Mouse (Mus musculus) stomach, embryonic 16.5 days (tissue): ENCODE results near the gene Nlrp9b. TPM values are rescaled to one million over a fixed set of nuclear protein-coding genes. Genes with fewer than 3 reads are reported as not detected.
"Not testable (repeated sequence)": the region's sequence is repeated elsewhere in the genome, so short reads cannot be mapped to it uniquely, and the experiment has no call there.

Experiments used
- ATAC-seq: fragments of 200-750 bp; cut with Nextera tagmentation; 2 replicates; pipeline ENCODE4 v1.8.0; 2017; ENCODE audit warnings: moderate number of reproducible peaks, moderate TSS enrichment; ENCODE audit not compliant: insufficient read depth, low FRiP score
- H3K27ac ChIP-seq: fragments of 300-500 bp; sonication (generic); 2 replicates; pipeline ENCODE4 v1.5.1; 2014; ENCODE audit warnings: low read length
- H3K27me3 ChIP-seq: fragments of 300-500 bp; sonication (generic); 2 replicates; pipeline ENCODE4 v1.6.1; 2014; ENCODE audit warnings: low read length, control low read depth, mixed read lengths; ENCODE audit not compliant: control insufficient read depth, insufficient read depth
- H3K36me3 ChIP-seq: fragments of 300-500 bp; sonication (generic); 2 replicates; pipeline ENCODE4 v1.6.1; 2014; ENCODE audit warnings: low read length; ENCODE audit not compliant: control insufficient read depth, insufficient read depth
- H3K4me1 ChIP-seq: fragments of 300-500 bp; sonication (generic); 2 replicates; pipeline ENCODE4 v1.6.1; 2014; ENCODE audit warnings: low read length, control low read depth, mixed read lengths; ENCODE audit not compliant: control insufficient read depth, insufficient read depth
- H3K4me2 ChIP-seq: fragments of 300-500 bp; sonication (generic); 2 replicates; pipeline ENCODE4 v1.6.1; 2014; ENCODE audit warnings: low read depth, low read length, mixed read lengths
- H3K4me3 ChIP-seq: fragments of 300-500 bp; sonication (generic); replicated peaks from 2 replicates; pipeline ENCODE4 v1.5.1; 2014; ENCODE audit warnings: mild to moderate bottlenecking, low read length
- H3K9ac ChIP-seq: fragments of 300-500 bp; sonication (generic); 2 replicates; pipeline ENCODE4 v1.6.1; 2014; ENCODE audit warnings: low read length
- H3K9me3 ChIP-seq: fragments of 300-500 bp; sonication (generic); replicated peaks from 2 replicates; pipeline ENCODE4 v1.6.1; 2016; ENCODE audit warnings: low read length, control low read depth; ENCODE audit not compliant: control insufficient read depth
- WGBS: fragments of 180-500 bp; shearing (Covaris S2); extraction: QIAGEN DNeasy Blood & Tissue Kit; methylation state at CpG from one replicate; pipeline ENCODE4 v1.1.7; 2014; 5-methylcytosine and 5-hydroxymethylcytosine counted together
- polyA plus RNA-seq: library from polyadenylated mRNA; unstranded; fragments of >200 nt; fragmentation: Nextera tagmentation; extraction: Ambion mirVana; gene quantifications from 2 replicates; pipeline ENCODE4 v1.2.1, GENCODE M21; 2015

Gene Nlrp9b
- polyA plus RNA-seq, 1 experiment from 2014 or later: not detected

GRCm38 (mm10) chr7:20009987-20010386 is 18.7 kb downstream of the Nlrp9b start:
- Histone ChIP-seq H3K27me3 (no peaks in the 10 kb centered on the region), H3K27ac (no peak overlapping the region), H3K4me1 (no peaks in the 10 kb centered on the region), H3K9me3 (no peaks in the 10 kb centered on the region), H3K4me3 (no peak overlapping the region), H3K9ac (no peak overlapping the region), H3K4me2 (no peak overlapping the region), H3K36me3 (no peaks in the 10 kb centered on the region)
- 72% methylated on average over 2 of the region's 2 CpGs for WGBS
- no peak for ATAC-seq

DNA sequence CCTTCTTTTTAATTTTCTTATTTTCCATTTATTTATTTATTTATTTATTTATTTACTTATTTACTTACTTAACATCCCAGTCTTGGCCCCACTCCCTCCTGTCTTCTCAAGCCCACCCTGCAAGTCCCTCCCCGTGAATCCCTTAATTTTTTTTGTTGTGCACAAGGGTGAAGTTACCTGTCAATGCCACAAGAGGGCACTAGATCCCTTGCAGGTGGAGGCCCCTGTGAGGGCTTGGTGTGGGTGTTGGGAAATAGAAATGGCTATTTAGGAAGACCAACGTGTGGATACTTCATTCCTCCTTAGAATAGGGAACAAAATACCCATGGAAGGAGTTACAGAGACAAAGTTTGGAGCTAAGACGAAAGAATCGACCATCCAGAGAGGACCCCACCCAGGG is 72.8 kb downstream of the Nlrp9b start:
- 61% methylated on average over 4 of the region's 4 CpGs for WGBS
- H3K27ac ChIP-seq, H3K9me3 ChIP-seq: not testable (repeated sequence)

GRCm38 (mm10) chr7:20078118-20078517 is 86.9 kb downstream of the Nlrp9b start:
- not testable (repeated sequence) for H3K9me3 ChIP-seq, H3K4me3 ChIP-seq, H3K4me2 ChIP-seq, ATAC-seq, H3K4me1 ChIP-seq, H3K9ac ChIP-seq, H3K27me3 ChIP-seq, H3K36me3 ChIP-seq, H3K27ac ChIP-seq
- WGBS: 68% methylated on average over 18 of the region's 18 CpGs

More for the DNA sequence above, 72.8 kb downstream of the Nlrp9b start:
- not testable (repeated sequence) for H3K4me1 ChIP-seq, H3K9ac ChIP-seq, H3K36me3 ChIP-seq, ATAC-seq, H3K27me3 ChIP-seq, H3K4me2 ChIP-seq, H3K4me3 ChIP-seq

DNA sequence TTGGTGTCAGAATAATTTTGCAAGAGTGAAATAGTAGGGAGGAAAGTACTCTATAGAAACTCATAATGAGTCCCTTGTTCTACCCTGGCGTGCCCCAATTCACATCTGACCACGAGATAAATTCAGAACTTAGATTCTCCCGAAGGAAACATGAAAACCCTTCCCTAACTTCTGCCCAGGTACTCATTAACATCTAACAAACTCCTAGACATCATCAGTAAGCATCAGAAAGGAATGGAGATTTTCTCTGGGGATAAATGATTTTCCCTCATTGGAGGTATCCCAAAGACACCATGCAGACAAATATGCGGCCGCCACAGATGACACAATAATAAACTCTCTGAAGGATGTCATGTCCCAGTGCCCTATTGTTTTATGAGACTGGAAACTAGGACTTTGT is 108.1 kb downstream of the Nlrp9b start, which contains the start of gene Vmn1r91:
Gene Vmn1r91, plus strand, starts transcription at position 301 of the 400 bp plus-strand sequence.
- ATAC-seq, H3K9me3 ChIP-seq, H3K4me1 ChIP-seq, H3K27ac ChIP-seq, H3K4me2 ChIP-seq, H3K27me3 ChIP-seq, H3K4me3 ChIP-seq, H3K9ac ChIP-seq, H3K36me3 ChIP-seq: not testable (repeated sequence)
- WGBS: 81% methylated on average over 5 of the region's 5 CpGs

DNA sequence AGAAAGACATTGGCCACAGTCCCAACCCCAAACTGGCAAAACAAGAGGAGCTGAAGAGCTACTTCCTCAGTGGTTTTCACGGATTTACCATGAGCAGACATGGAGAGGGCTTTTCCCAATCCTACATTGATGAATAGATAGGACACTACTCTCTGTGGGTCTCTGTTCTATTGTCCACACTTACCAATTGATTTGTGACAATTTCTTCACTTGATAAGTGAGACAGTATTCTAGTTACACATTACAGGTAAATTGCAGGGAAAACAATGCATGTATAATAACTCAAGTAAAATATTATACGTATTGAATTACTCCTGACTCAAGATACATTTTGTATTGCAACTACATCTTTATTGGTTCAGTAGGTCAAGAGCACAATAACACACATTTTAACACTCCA is 131.2 kb downstream of the Nlrp9b start, which contains the start of gene Gm16442:
Gene Gm16442, minus strand, starts transcription at position 101 of the 400 bp plus-strand sequence.
- H3K36me3 ChIP-seq, H3K4me3 ChIP-seq, ATAC-seq, H3K27ac ChIP-seq, H3K4me2 ChIP-seq, H3K9ac ChIP-seq, H3K9me3 ChIP-seq, H3K27me3 ChIP-seq, H3K4me1 ChIP-seq: not testable (repeated sequence)
- WGBS: no CpG with 5 or more reads among the region's 2 CpGs

Other genes starting within 250 kb of the Nlrp9b start
- gene Nectin2, start 241.0 kb upstream of the Nlrp9b start, polyA plus RNA-seq: 98.6 and 104 TPM in 2 replicates
- 118 and 122 TPM in 2 replicates for gene Bcam, start 220.4 kb upstream of the Nlrp9b start, polyA plus RNA-seq
- 31.2 and 32.9 TPM in 2 replicates for gene Cblc, start 194.7 kb upstream of the Nlrp9b start, polyA plus RNA-seq
- 9.2 TPM in 2 replicates for gene Bcl3, start 168.7 kb upstream of the Nlrp9b start, polyA plus RNA-seq
- gene Gm19345, start 139.5 kb upstream of the Nlrp9b start, polyA plus RNA-seq: 0.31 and 0.36 TPM in 2 replicates
- gene Ceacam16, start 130.2 kb upstream of the Nlrp9b start, polyA plus RNA-seq: not detected in 2 replicates
- 3.2 and 4.8 TPM in 2 replicates for gene Ceacam19, start 103.5 kb upstream of the Nlrp9b start, polyA plus RNA-seq
- gene Pvr, start 70.3 kb upstream of the Nlrp9b start, polyA plus RNA-seq: 13.3 and 15.8 TPM in 2 replicates
- 3.1 and 3.8 TPM in 2 replicates for gene Igsf23, start 40.7 kb upstream of the Nlrp9b start, polyA plus RNA-seq
- 0.27 and 0.39 TPM in 2 replicates for gene Ceacam20, start 26.1 kb upstream of the Nlrp9b start, polyA plus RNA-seq
- not detected in 2 replicates for gene Vmn1r91, start 108.2 kb downstream of the Nlrp9b start, polyA plus RNA-seq
- not detected in 2 replicates for gene Gm16442, start 131.1 kb downstream of the Nlrp9b start, polyA plus RNA-seq
- not detected in 2 replicates for gene Vmn1r93, start 147.6 kb downstream of the Nlrp9b start, polyA plus RNA-seq
- gene Vmn1r94, start 176.9 kb downstream of the Nlrp9b start, polyA plus RNA-seq: not detected in 2 replicates
- gene Vmn1r95, start 202.2 kb downstream of the Nlrp9b start, polyA plus RNA-seq: not detected in 2 replicates
- not detected in 2 replicates for gene Gm6164, start 214.1 kb downstream of the Nlrp9b start, polyA plus RNA-seq
- gene Gm4498, start 242.4 kb downstream of the Nlrp9b start, polyA plus RNA-seq: not detected in 2 replicates